Mouse (Mus musculus): ENCODE data around the gene Krt33a.

GRCm38 (mm10) chr11:100008336-100008735 is 7.7 kb downstream of the Krt33a start:
- TF ChIP-seq HCFC1 (IDR thresholded peaks at IDR 0.05; ENCODE audit: borderline replicate concordance, insufficient read depth, low read length) (no peak), ZC3H11A (IDR thresholded peaks at IDR 0.05; ENCODE audit: borderline replicate concordance, low read depth, low read length) (no peak)

All from ES-E14 (cell line).